Mouse (Mus musculus) left cerebral cortex, postnatal 10 days (tissue): ENCODE data around the gene Gpr180. TPM values are rescaled to one million over a fixed set of nuclear protein-coding genes. Genes with fewer than 3 reads are reported as not detected.
A peak's percentile ranks its signal among the peaks of the same experiment; 100 is the strongest.
"Not testable (repeated sequence)": the region's sequence is repeated elsewhere in the genome, so short reads cannot be mapped to it uniquely, and the experiment has no call there.

Source experiments
- DNase-seq, 2 experiments: peaks; one replicate each; pipeline ENCODE4 v3.0.0; 2021 to 2022; ENCODE audit warnings: low spot score in 2 of 2, mixed read lengths in 1 of 2; ENCODE audit errors: extremely low spot score in 1 of 2
- intact Hi-C: fragments of 180-260 bp; cut with DNase I; formaldehyde crosslinking; loops from one replicate; pipeline ENCODE4 v1.15.1; 2025
- total RNA-seq, 2 experiments: library from RNA; stranded (reverse); gene quantifications; 2 replicates each; pipeline ENCODE4 v1.2.3; 2021

Gpr180 gene
- total RNA-seq, 2 experiments from 2014 or later: 33.1 to 33.3 TPM

DNA sequence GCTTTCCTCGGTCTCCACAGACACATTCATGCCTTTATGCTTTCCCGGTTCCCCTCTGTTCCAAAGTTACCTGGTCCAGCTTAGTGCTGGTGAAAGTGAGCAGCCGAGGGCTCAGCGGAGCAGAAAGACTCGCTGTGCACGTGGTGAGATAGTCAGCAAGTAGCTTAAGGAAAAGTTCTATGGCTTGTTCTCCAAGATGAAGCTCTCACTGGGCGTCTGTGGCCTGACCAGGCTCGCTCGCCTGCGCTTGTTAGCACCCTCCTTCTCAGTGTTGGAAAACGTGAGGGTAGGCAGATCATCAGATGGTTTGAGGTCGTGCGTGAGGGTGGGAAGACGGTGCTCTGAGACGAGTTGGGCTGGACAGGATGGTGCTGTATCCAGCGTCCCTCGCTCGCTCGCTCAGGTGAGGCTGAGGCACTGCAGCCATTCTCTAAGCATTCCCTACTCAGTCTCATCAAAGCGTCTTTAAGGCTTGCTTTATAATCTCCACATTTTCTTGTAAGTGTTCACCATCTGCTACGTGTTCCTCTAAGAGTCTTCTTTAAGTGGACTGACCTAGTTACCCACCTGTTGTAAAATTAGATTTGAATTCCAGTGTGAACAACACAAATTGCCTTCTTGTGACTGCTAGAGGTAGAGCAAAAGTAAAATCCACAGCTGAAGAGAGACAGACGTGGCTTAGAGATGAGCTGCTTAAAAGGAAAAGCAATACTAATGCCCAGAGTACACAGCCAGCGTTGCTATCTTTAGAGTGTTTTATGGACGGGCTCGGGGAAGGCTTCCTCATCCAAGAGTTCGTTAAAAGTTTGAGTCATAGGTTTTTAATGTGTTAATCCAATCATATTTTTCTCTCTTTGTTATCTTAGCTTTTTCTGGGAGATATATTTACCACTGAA, 13.9 kb downstream of the Gpr180 start:
- intact Hi-C loops: loop anchor here (5.0 kb wide), 1 partner anchor 144 kb away; no protein-coding TSS in a partner anchor
- no peak for DNase-seq

DNA sequence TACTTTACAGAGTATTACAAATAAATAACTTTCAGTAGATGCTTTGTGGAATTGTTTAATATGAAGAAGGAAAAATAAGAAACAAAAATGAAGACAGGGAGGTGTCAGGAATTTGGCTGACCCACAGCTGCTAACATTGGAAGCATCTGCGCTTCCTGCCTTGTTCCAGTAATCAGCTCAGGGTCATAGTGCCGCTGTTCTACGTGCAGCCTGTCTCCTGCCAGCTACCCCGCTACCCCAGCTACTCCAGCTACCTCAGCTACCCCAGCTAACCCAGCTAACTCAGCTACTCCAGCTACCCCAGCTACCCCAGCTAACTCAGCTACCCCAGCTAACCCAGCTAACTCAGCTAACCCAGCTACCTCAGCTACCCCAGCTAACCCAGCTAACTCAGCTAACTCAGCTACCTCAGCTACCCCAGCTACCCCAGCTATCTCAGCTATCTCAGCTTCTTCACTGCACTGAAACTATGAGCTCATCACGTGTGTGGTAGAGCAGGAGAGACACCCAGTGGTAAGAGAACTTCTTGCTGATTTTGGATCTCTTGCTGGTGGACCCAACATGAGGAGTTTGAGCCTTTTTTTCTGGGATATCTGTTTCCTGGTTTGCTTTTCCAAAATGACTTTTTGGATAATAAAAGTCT, 14.8 kb downstream of the Gpr180 start:
- no peak for DNase-seq
- intact Hi-C loops: loop anchor here (5.0 kb wide), 1 partner anchor 144 kb away; no protein-coding TSS in a partner anchor

DNA sequence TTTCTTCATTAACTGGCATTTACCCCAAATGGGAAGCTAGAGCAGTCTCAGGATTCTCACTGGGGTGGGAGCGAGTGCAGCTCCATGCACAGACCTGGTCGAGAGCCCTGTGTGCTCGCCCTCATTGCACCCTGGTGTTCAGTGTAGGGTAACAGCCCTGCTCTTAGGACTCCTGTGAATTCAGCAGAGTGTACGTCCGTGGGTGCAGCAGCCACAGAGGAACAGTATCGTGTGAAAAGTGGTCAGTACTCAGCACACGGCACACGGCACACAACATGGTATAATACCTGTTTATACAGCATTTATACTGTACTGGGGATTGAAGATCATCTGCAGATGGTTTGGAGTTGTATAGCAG, 15.3 kb downstream of the Gpr180 start:
- intact Hi-C loops: loop anchor here (5.0 kb wide), 1 partner anchor 145 kb away; no protein-coding TSS in a partner anchor
- DNase-seq: no peak

DNA sequence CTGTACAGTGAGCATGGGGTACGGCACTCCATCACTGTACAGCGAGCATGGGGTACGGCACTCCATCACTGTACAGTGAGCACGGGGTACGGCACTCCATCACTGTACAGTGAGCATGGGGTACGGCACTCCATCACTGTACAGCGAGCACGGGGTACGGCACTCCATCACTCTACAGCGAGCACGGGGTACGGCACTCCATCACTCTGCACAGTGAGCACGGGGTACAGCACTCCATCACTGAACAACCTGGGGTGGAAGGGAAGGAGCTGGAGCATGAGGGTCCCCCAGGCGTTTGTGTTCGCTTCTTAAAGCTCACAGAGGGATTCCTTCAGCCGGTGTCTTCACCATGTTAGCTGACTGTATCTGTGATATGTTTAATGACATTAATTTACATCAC, 19.1 kb downstream of the Gpr180 start:
- intact Hi-C loops, DNase-seq: not testable (repeated sequence)

DNA sequence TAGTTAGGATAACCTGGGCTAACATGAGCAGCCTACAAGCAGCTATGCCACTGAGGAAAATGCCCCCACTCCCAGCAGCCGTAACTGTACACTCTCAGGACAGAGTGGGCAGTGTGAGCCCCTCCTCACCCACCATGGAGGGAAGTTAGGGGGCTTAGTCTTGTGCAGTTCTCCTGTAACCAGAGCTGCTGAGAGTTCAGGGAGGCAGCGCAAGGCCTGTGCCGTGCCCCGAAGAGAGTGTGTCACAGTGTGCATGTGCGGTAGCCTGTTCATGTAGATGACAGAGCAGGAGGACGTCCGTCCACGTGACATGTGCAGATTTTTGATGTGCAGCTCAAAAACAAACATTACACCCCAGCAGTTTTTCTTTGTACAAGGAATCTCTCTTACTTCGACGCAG, 19.8 kb downstream of the Gpr180 start:
- no peak for DNase-seq
- intact Hi-C loops: no loop called here

DNA sequence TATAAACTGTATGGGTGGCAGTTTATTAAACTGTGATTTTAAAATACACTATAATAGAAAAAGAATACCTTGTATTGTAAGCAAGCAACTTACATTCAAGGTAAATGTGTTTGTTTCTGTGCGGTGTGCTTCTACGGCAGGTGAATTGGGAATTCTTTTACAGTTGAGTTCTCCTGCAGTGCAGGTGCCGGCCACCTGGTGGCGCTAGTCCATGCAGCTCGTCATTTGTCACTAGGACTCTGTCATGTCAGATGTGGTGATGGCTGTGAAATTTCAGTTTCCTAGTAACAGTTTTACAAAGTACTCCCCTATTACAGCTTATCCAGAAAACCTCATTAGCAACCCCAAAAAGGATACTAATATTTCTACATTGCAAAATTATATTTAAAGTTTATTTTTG, 20.2 kb downstream of the Gpr180 start:
- DNase-seq: no peak
- intact Hi-C loops: no loop called here

DNA sequence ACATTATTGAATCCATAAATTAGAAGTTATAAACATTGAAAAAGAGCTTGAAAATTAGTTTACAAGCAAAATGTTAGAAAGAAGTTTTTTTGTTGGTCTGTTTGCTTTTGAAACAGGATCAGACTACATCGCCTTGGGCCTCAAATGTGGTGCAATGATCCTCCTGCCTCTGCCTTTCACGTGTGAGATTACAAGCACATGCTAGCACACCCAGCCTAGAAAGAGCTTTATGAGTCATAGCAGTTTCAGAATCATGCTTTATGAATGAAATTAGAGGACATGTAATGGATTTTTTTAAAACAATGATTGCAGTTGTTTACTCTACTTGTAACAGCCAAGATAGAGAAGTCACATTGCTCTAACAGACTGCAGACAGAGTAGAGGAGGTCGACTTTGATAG, 24.8 kb downstream of the Gpr180 start:
- DNase-seq: no peak
- intact Hi-C loops: no loop called here

DNA sequence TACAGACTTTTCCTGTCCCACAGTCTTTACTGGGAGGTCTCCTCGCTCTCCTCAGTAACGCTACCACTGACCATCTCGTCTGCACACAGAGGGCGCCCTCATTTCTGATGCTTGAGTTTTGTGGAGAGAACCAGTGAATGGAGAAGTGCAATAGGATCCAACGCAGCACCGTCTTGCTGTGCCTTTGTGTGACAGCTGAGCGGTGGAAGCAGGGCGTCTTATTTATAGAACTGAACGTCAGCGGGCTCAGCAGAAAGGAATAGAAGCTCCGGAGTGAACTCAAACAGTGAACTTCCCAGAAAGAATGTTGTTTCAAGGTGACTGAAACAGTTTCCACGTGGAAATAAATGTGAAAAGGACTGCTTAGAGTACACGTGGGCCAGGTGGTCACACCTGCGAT, 25.7 kb downstream of the Gpr180 start:
- DNase-seq: no peak
- intact Hi-C loops: no loop called here

DNA sequence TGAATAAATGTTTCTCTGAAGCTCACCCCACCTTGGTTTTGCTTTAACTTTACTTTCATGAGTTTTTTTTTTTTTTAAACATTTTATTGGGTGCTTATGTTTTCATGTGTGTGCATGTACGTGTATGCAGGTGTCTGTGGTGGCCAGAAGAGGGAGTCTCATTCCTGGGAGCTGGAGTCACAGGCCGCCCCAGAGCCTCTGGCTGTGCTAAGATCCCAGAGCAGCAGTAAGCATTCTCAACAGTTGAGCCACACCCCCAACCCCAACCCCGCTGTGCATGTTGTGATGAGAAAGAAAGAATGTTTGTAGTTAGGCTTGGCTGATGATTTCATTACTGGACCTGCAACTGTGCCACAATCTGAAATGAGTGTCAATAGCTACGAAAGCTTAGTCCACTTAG, 31.8 kb downstream of the Gpr180 start:
- no peak for DNase-seq

DNA sequence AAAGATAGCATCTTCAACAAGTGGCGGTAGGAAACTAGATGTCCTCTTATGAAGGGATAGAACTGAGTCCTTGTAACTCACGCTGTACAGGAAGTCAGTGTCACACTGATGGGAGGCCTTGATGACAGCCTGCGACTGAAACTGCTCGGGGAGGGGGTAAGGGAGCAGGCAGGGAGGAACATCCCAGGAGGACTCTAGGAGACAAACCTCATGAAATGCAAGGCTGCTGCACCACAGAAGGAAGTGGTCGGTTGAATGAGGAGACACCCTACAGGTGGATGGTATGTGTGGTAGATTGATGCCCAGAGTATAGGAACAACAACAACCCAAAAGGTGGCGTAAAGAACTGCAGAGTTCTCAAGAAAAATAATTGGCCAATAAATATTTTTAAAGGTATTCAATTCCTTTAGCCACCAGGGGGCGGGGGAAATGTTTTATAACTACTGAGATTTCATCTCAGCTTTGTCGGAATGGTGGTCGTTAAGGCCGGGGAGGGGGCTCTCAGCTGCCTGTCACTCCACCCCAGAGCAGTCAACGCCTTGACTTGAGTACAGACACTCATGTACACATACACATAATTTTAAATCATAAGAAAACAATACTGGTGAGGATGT, 36.7 kb downstream of the Gpr180 start:
- no peak for DNase-seq
- intact Hi-C loops: loop anchor here (10.0 kb wide), 1 partner anchor 421 kb away; no protein-coding TSS in a partner anchor

More for the DNA sequence above, 31.8 kb downstream of the Gpr180 start:
- intact Hi-C loops: no loop called here

DNA sequence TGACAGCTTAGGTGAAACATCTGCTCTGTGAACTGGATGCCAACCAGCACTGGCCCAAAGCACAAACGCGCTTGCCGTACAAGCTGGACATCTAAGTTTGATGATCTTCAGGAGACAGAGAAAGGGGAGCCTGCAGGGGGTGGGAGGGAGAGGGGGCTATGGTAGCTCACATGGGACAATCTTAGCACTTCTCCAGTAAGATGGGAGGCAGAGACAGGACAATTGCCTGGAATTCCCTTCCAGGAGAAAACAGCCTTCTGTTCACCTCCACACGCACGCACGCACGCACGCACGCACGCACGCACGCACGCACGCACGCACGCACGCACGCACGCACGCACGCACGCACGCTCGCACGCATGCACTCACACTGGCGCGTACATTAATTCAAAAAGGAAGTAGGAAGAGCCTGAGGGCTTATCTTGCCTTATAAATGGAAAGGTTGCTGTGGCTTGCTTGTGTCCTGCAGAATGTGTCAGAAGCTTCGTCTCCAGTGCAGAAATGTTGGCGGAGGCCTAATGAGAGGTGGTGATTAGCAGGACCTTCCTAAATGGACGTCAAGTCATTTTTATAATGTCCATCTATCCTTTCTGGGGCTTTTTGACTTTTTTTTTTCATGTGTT, 38.2 kb downstream of the Gpr180 start:
- DNase-seq: no peak
- intact Hi-C loops: loop anchor here (10.0 kb wide), 1 partner anchor 420 kb away; no protein-coding TSS in a partner anchor

DNA sequence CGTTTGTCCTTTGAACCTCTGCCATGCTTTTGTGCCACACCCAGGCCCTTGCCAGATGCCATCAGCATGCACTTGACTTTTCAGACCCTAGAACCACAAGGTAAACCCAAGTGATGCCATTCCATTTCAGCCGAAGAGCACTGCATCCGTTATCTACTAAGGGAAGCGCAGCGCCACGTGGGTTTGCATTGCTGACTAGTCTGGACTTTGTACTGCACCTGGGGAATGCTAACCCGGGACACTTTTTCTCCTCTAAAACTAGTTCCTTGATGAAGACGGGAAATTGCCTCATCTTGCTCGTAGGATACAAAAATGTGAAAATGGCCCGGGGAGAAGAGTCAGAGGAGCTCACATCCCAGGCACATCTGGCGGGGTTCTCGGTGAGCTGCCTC, 38.7 kb downstream of the Gpr180 start:
- intact Hi-C loops: loop anchor here (10.0 kb wide), 1 partner anchor 419 kb away; no protein-coding TSS in a partner anchor
- no peak for DNase-seq

DNA sequence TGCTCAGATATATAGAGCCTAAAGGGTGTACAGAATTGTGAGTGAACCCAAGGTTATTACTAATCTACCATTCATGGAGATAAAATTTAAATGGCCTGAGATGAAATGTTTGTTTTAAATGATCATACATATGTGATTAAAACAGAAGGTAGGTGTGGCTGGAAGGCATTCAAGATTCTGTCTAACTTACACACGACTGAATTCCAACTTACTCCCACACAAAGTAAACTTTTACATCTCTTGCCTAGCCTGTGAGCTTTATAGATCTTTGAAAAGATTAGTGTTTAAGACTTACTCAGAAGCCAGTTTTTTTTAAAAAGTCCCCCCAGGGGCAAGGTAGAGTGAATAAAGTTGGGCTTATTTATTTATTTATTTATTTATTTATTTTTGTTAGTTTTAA, 42.3 kb downstream of the Gpr180 start:
- no peak for DNase-seq
- intact Hi-C loops: loop anchor here (10.0 kb wide), 1 partner anchor 416 kb away; no protein-coding TSS in a partner anchor

DNA sequence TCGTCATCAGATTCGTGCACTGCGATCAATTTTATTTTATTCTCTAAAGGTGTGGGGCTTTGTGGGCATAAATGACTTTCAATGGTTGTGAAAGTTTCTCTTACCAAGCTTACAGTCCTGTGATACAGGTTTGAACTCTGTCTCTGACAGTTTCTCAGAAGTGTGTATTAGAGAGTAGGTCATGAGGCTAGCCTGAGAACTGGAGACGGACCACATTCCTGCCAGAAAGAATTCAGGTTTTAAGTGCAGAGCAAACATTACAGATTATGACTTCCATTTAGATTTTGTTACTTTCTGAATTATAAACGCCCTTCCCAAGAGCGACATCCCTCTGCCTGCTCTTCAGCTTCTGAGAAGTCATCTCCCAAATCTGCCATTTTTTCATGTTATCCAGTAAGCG, 42.7 kb downstream of the Gpr180 start:
- intact Hi-C loops: loop anchor here (10.0 kb wide), 1 partner anchor 415 kb away; no protein-coding TSS in a partner anchor
- no peak for DNase-seq

DNA sequence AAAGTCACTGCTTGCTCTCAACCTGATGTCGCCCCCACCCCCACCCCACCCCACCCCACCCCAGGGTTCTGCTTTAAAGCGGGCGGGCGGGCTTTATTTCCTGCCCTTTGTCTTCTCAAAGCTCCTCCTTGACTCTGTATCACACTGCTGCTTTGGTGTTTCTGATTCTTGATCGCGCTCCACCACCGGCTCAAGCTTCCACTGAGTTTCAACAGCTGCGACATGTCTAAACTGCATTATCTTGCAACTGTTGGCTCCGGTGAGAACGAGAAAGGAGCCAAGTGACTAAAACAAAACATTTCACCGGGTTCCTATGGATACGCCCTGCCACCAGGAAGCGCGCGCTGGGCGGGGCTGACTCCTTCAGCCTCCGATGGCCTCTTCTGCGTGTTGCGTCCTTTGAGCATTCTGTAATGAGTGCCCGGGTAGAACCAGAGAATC, 43.2 kb downstream of the Gpr180 start:
- peak in 1 of 2 experiments; percentile 66 for DNase-seq
- intact Hi-C loops: no loop called here

DNA sequence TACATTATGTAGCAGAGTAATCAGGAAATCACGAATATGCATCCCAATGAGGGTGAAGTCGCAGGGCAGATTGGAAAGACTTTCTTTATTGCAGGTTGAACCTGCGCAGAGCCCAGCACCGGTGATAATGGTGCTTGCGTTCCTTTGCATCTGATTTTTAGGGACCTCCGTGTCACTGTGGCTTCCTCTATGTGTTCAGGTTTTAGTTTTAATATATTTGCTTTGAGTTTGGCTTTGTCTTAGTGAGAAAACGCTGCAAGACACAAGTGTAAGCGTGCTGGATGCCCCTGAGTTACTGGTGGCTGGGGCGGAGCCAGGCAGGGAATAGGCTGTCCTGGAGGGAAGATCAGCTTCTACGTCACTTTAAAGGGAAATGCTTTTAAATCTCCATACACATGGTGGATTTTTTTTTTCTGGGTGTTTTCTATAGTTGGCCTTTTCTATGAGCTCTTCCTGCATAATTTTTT, 43.8 kb downstream of the Gpr180 start:
- intact Hi-C loops: no loop called here
- peak; percentile 29 to 69 for DNase-seq

DNA sequence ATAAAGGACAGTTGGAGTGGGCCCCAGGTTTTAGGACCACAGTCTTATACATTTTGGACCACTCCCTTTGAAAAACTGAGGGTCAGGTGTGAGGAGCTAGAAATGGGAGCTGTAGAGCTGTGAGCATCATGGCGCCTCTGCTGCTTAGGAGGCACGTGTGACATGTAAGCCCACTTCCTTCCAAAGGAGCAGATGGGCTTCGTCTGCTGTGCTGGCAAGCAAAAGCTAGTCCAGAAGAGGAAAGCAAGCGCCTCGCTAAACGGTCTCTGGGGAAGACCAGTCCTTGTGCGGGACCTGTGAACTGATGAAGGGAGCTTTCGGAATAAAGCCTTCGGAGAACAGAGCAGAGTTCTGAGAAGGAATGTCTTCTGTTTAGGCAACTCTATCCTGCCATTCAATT, 54.5 kb downstream of the Gpr180 start:
- intact Hi-C loops: no loop called here
- DNase-seq: no peak

DNA sequence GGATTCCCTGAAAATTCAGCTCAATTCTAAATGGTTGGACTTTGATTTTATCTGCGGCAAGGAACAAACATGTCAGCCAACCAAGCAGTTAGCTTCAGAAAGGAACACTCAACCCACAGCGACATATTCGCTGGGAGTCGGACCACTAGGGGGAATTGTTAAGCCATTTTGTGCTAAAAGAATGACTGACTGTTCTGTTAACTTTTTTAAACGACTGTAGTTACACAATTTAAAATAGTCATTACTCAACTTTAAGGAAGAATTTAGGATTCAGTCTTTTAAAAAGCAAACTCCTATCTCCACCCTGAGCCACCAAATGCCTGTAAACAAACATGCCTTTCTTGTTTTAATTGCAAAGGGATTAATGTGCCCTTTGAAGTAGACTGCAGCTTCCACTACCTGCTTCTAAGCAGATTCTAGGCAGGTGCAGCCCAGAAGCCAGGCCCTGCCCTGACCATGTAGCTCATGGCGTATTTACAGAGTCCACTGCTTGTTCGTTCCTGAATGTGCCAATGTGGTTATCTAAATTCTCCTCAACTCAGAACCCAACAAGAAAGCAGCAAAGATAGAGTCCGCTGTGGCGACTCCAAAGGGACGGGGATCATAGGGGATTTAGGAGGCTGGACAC, 56.2 kb downstream of the Gpr180 start:
- no peak for DNase-seq
- intact Hi-C loops: no loop called here
